30 mouse cellular contexts compared by ENCODE assay signal in genomic region chr17:43420381-43420780, GRCm38 (mm10).
DNase-seq lines count a peak whose midpoint lies in the region; ATAC-seq and TF ChIP-seq lines count a peak whose summit lies in the region.
"Had no signal": no experiment of that assay in that cellular context is flagged by ENCODE, and none has a peak within 500 bp of the region (broad histone marks: within the 10 kb centered on the region; RNA-seq: fewer than 3 reads in every experiment).

No protein-coding gene starts in this region.

- H3K27me3 ChIP-seq in heart, embryonic 13.5 days (replicated peaks) = no peaks in the 10 kb centered on the region
- no peaks in the 10 kb centered on the region for H3K27me3 ChIP-seq in lung, embryonic 16.5 days (ENCODE audit: control insufficient read depth, insufficient read depth, low read depth, low read length)
- H3K27me3 ChIP-seq: hindbrain, embryonic 15.5 days; kidney, embryonic 15.5 days; limb, embryonic 13.5 days; midbrain, embryonic 15.5 days; neural tube, embryonic 15.5 days; stomach, embryonic 15.5 days had no signal

- no peaks in the 10 kb centered on the region for H3K4me1 ChIP-seq in heart, embryonic 13.5 days
- H3K4me1 ChIP-seq in lung, embryonic 16.5 days (replicated peaks; ENCODE audit: control insufficient read depth, insufficient read depth, low read length) = no peaks in the 10 kb centered on the region
- H3K4me1 ChIP-seq: hindbrain, embryonic 10.5 days; hindbrain, embryonic 15.5 days; kidney, embryonic 15.5 days; limb, embryonic 13.5 days; midbrain, embryonic 10.5 days; midbrain, embryonic 15.5 days; neural tube, embryonic 15.5 days; stomach, embryonic 15.5 days had no signal

- H3K4me2 ChIP-seq in heart, embryonic 13.5 days = no peak overlapping the region
- no peak overlapping the region for H3K4me2 ChIP-seq in lung, embryonic 16.5 days (ENCODE audit: low read depth, low read length)
- H3K4me2 ChIP-seq: hindbrain, embryonic 15.5 days; kidney, embryonic 15.5 days; limb, embryonic 13.5 days; liver, embryonic 11.5 days; midbrain, embryonic 15.5 days; neural tube, embryonic 15.5 days; stomach, embryonic 15.5 days had no signal

- peak overlapping the region; percentile 48 for H3K27ac ChIP-seq in gastrocnemius, adult 2 months
- H3K27ac ChIP-seq in heart, embryonic 13.5 days (replicated peaks) = 0 out of 2 replicates have a peak overlapping the region, but pooled peaks have one; percentile 2
- H3K27ac ChIP-seq in lung, embryonic 16.5 days (ENCODE audit: low read length) = peak overlapping the region; percentile 21; the same call in 1 of the 2 replicates
- H3K27ac ChIP-seq: hindbrain, embryonic 10.5 days; hindbrain, embryonic 15.5 days; kidney, embryonic 15.5 days; limb, embryonic 13.5 days; midbrain, embryonic 10.5 days; midbrain, embryonic 15.5 days; neural tube, embryonic 15.5 days; stomach, embryonic 15.5 days had no signal

- H3K9ac ChIP-seq in heart, embryonic 13.5 days = no peak overlapping the region
- H3K9ac ChIP-seq in lung, embryonic 16.5 days (ENCODE audit: low read length) = no peak overlapping the region
- H3K9ac ChIP-seq: hindbrain, embryonic 15.5 days; kidney, embryonic 15.5 days; limb, embryonic 13.5 days; midbrain, embryonic 15.5 days; neural tube, embryonic 15.5 days; stomach, embryonic 15.5 days had no signal

- no peak for TF ChIP-seq CTCF in gastrocnemius, adult 2 months (IDR thresholded peaks at IDR 0.05)

- no peak overlapping the region for H3K4me3 ChIP-seq in gastrocnemius, adult 2 months
- no peak overlapping the region for H3K4me3 ChIP-seq in heart, embryonic 13.5 days
- H3K4me3 ChIP-seq in lung, embryonic 16.5 days (ENCODE audit: low read length) = no peak overlapping the region
- H3K4me3 ChIP-seq: hindbrain, embryonic 10.5 days; hindbrain, embryonic 15.5 days; kidney, embryonic 15.5 days; limb, embryonic 13.5 days; midbrain, embryonic 10.5 days; midbrain, embryonic 15.5 days; neural tube, embryonic 15.5 days; stomach, embryonic 15.5 days had no signal

- H3K9me3 ChIP-seq in heart, embryonic 13.5 days = no peaks in the 10 kb centered on the region
- H3K9me3 ChIP-seq in lung, embryonic 16.5 days (ENCODE audit: control insufficient read depth, low read length) = no peaks in the 10 kb centered on the region
- H3K9me3 ChIP-seq: hindbrain, embryonic 10.5 days; hindbrain, embryonic 15.5 days; kidney, embryonic 15.5 days; limb, embryonic 13.5 days; midbrain, embryonic 10.5 days; midbrain, embryonic 15.5 days; neural tube, embryonic 15.5 days; stomach, embryonic 15.5 days had no signal

- 54% methylated on average over 3 of the region's 3 CpGs for WGBS in heart, embryonic 13.5 days
- 59% methylated on average over 3 of the region's 3 CpGs for WGBS in lung, embryonic 16.5 days

- intact Hi-C loops in gastrocnemius, adult 2 months (cut with DNase I) = no loop called here

- no peak for ATAC-seq in heart, embryonic 13.5 days (ENCODE audit: extremely low read depth, insufficient number of reproducible peaks, low FRiP score, low TSS enrichment)
- ATAC-seq in lung, embryonic 16.5 days (ENCODE audit: low read depth) = peak; percentile 71
- ATAC-seq: forebrain, embryonic 14.5 days; inflammation-experienced regulatory T-cells, adult 6 months; midbrain, embryonic 15.5 days had no signal

- peaks cover 6% of the 10 kb centered on the region; the same call in 1 of the 2 replicates for H3K36me3 ChIP-seq in heart, embryonic 13.5 days
- peaks cover 8% of the 10 kb centered on the region; the same call in 1 of the 2 replicates for H3K36me3 ChIP-seq in lung, embryonic 16.5 days (ENCODE audit: control insufficient read depth, insufficient read depth, low read length)
- H3K36me3 ChIP-seq: G1E; hindbrain, embryonic 10.5 days; hindbrain, embryonic 15.5 days; kidney, embryonic 15.5 days; limb, embryonic 13.5 days; midbrain, embryonic 10.5 days; midbrain, embryonic 15.5 days; neural tube, embryonic 15.5 days; stomach, embryonic 15.5 days had no signal

- no peak for DNase-seq in gastrocnemius, adult 2 months
- DNase-seq in gastrocnemius, adult 8-10 months (ENCODE audit: low spot score in 2 of 2) = no peak
- DNase-seq in heart, postnatal 4 days = no peak
- peak; percentile 85 for DNase-seq in lung, postnatal 36 days
- no peak for DNase-seq in right cerebral cortex, postnatal 36 days (ENCODE audit: low spot score in 2 of 2)
- DNase-seq in testis, postnatal 14 days (ENCODE audit: low spot score) = no peak
- DNase-seq: adrenal gland, adult 8-10 months; cerebellum, adult 11 months; cerebellum, adult 9-10 months; cerebellum, postnatal 36 days; kidney, adult 11 months; kidney, postnatal 36 days; retina, postnatal 1 day; right cerebral cortex, postnatal 14 days; thymus, adult 18-20 months; thymus, postnatal 25 days had no signal
